Mouse (Mus musculus) mesoderm, embryonic 11.5 days (tissue): ENCODE measurements around the gene Retsat.

Experiments
- DNase-seq: peaks from one replicate; pipeline ENCODE4 v3.0.0-alpha.2; 2012; ENCODE audit warnings: low read depth, low spot score

The Retsat gene

GRCm38 (mm10) chr6:72597956-72598753 lies at the start of gene Retsat, which contains the start of gene Elmod3:
Gene Retsat, plus strand, starts transcription at chr6:72598475.
Gene Elmod3, minus strand, starts transcription at chr6:72598413.
- DNase-seq = peak; percentile 95

- no peak for DNase-seq
Observed at GRCm38 (mm10) chr6:72549041-72549580, 49.2 kb upstream of the Retsat start.

- DNase-seq = no peak
Observed at GRCm38 (mm10) chr6:72550025-72550424, 48.2 kb upstream of the Retsat start.

GRCm38 (mm10) chr6:72550503-72551100 lies 47.7 kb upstream of the Retsat start:
- no peak for DNase-seq

GRCm38 (mm10) chr6:72552171-72553078 lies 45.9 kb upstream of the Retsat start:
- peak; percentile 79 for DNase-seq

DNA sequence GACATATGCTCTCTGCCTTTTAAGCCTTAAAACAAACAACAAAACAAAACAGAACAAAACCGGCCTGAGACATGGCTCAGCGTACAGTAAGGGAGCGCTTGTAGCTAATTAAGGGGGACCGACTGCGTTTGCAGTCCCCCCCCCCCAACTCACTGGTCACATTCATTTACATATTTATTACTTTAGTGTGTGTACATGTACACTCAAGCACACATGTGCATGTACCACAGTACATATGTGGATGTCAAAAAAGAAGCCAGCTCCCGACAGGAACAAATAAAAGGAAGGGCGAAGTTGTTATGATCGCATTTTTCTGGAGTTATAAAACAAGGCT lies 45.2 kb upstream of the Retsat start:
- DNase-seq = no peak

- DNase-seq = no peak
Observed at GRCm38 (mm10) chr6:72560801-72561200, 37.5 kb upstream of the Retsat start.

- no peak for DNase-seq
Observed at GRCm38 (mm10) chr6:72562486-72562885, 35.8 kb upstream of the Retsat start.

DNA sequence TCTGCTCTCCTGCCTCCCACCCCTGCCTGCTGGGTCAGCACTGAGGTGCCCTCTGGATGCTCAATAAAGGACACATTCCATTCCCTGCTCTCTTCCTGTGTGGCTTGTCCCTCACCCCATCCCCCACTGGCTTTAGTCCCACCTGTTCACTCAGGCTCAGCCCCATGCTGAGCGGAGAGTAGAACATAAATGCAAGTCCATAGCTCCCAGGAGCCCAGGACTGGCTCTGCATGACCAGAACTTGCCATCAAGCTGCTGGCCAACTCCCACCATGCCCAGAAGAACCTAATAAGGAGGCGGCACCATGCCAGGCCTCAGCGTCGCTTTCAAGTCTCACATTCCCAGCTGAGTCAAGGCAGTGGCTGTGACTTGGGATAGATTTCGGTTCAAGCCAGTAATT lies 35.4 kb upstream of the Retsat start:
- no peak for DNase-seq

GRCm38 (mm10) chr6:72565506-72565905 lies 32.8 kb upstream of the Retsat start:
- DNase-seq = no peak

- peak; percentile 88 for DNase-seq
Observed at GRCm38 (mm10) chr6:72566044-72566443, 32.2 kb upstream of the Retsat start.

DNA sequence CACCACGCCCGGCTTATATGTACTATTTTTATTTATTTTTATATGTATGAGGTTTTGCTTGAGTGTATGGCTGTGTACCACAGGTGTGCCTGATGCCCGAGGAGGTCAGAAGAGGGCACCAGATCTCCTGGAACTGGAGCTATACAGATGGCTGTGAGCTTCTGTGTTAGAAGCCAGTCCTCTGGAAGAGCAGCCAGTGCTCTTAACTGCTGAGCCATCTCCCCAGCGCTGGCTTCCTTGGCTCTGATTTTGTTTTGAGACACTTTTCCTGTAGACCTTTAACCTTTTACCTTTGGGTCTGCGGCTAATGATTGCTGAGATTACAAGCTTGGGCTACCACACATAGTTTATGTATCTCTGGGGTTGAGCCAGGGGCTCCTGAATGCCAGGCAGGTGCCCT lies 30.8 kb upstream of the Retsat start:
- DNase-seq = no peak

DNA sequence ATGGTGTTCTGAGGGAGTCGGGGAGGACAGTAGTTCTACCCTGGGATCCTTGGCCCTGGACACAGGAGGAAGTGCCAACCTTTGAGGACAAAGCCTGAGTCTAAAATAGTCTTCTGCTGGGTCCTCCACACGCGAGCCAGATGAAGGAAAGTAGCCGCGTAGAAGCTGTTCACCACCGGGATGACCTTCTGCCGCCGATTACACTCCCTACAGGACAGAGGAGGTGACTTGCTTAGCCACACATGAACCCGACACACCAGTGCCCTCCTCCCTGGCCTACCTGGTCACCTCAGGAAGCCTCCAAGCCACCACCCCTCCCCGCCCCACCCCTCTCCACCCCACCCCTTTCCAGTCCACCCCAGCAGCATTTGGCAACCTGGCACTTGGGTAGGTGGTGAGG lies 29.5 kb upstream of the Retsat start:
- DNase-seq = no peak

DNA sequence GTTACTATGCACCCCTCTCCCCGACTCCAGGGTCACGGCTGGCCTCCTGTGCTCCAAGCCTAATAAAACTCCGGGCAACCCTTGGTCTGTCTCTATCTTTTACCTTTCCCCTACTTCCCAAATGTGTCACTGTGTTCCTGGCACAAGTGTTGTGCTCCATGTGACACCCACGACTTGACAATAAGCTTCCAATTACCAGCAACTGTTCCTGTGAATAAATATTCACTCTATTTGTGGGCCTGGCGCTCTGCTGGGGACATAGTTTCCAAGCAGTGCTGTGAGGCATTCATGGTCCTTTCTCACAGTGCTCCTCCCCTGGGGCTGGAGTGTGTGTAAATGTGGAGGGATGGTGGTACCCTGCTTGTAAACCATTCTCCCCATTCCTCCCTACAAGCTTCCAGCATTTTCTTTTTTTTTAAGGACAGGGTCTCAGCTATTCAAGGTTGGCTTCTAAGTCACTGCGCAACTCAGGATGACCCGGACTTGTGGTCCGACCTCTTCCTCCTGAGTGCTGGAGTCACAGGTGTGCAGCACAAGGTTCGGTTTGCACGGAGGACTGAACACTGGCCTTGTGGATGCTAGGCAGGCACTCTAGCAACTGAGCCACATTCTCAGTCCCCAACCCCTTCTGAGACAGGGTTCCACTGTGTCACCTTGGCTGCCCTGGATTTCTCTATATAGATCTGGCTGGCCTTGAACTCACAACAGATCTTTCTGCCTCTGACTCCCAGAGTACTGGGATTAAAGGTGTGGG lies 27.5 kb upstream of the Retsat start:
- DNase-seq = no peak

- no peak for DNase-seq
Observed at GRCm38 (mm10) chr6:72571826-72572225, 26.4 kb upstream of the Retsat start.

GRCm38 (mm10) chr6:72576041-72576440 lies 22.2 kb upstream of the Retsat start:
- no peak for DNase-seq

DNA sequence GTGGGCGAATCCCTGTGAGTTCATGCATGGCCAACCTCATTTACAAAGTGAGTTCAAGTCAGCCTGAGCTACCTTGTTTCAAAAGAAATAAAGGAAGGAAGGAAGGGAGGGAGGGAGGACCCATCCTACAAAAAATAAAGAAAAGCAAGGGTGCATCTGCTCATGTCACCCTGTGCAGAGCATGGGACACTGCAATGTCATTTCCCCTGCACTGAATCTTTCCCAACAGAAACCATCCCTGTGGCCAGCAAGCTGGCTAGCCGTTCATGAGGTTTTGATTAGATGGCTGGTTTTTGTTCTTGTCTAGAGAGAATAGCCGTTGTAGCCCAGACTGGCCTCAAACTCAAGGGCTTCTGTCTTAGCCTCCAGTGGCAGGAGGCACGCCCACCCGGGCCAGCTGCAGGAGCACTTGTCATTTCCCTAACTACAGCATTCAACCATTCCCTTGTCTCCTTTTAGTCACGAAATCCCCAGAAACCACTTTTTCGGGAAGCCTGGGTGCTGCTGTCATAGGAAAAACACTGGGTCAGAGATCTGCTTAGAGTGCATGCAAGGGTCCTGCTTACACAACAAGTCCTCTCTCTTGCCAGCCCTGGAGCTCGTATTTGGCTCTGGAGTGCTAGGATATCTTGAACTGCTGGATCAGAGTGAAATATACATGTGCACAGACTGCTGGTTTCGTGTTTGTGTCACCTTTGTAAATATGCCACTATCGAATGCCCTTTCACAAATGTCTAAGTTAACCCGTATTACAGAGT lies 16.5 kb upstream of the Retsat start:
- DNase-seq = no peak

GRCm38 (mm10) chr6:72583211-72583839 lies 14.9 kb upstream of the Retsat start:
- DNase-seq = no peak

- no peak for DNase-seq
Observed at GRCm38 (mm10) chr6:72584154-72584553, 14.1 kb upstream of the Retsat start.

- DNase-seq = no peak
Observed at GRCm38 (mm10) chr6:72586701-72587100, 11.6 kb upstream of the Retsat start.
